Mouse (Mus musculus): ENCODE measurements around the gene Gm13288.
"Not testable (repeated sequence)": the region's sequence is repeated elsewhere in the genome, so short reads cannot be mapped to it uniquely, and the experiment has no call there.

The Gm13288 gene

GRCm38 (mm10) chr4:88805231-88805630 lies at the start of gene Gm13288:
TSS of gene Gm13288 (plus strand) at chr4:88805531.
- DNase-seq (ENCODE audit: low spot score), result not testable (repeated sequence)

GRCm38 (mm10) chr4:88756581-88757513 lies 48.5 kb upstream of the Gm13288 start:
- DNase-seq (ENCODE audit: low spot score), result not testable (repeated sequence)

GRCm38 (mm10) chr4:88757628-88758031 lies 47.7 kb upstream of the Gm13288 start:
- DNase-seq (ENCODE audit: low spot score), result peak; percentile 86

DNA sequence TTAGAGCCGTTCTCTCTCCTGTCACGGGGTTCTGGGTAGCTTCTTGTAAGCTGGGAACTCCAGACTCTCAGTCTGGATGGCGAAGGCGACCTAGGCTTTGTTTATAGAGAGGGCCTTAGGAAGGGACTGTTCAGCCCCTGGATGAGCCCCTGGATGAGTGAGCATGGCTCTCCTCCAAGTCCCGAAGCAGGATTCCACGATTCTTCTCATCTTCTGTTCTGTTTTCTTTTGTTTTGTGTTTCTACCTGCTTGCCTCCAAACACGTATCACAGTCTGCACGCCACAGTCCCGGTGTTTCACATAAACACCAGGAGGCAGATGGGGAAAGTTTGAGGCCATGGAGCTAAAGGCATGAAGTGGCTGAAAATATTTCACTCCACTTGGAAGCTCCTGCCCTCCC lies 46.6 kb upstream of the Gm13288 start:
- DNase-seq (ENCODE audit: low spot score), result not testable (repeated sequence)

DNA sequence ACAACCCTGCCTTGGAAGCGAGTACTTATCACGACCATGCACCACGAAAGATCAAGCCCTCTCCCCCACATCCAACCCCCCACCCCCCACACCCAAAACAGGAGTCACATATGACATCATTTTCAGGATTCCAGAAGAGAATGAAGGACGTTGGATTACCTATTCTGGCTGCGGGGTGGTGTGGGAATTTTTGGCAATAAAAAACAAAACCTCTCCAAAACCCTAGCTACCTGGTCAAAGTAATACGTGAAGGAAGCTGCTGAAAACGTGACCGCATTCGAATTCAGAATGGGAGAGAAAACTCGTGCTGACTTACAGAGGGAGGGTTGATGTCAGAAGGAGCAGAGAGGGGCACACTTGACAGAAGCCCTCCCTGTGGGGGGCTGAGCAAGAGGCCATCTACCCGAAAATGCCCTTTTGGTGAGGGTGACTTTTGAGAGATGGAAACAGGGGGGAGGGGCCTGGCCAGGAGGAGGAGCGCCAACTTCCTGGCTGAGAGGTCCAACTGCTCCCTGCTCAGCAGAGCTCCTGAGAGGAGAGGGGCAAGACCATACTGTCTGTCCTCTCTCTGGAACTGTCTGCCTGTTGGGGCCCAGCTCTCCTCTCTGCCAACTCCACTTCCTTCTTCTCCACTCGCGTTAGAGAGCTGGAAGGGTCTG lies 45.6 kb upstream of the Gm13288 start, which contains the start of gene Gm13283:
Gene Gm13283, plus strand, starts transcription at position 510 of the 659 bp plus-strand sequence.
- peak; percentile 40 for DNase-seq (ENCODE audit: low spot score)

DNA sequence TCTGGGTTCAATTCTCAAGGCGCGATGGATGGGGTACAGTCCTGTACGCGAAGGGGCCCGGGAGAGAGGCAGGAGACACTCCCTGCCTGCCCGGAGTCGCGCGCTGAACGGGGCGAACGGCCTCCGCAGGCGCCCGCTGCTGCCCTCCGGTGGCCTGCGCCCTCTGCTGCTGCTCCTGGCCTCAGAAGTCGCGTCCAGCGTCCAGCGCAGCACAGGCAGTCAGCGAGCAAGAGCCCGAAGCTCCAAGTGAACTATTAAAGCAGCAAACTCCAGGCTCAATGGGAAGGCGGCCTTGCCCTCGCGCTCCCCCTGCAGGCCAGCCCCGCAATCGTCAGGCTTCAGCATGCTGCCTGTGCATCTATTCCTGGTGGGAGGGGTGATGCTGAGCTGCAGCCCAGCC lies 44.9 kb upstream of the Gm13288 start:
- peak; percentile 46 for DNase-seq (ENCODE audit: low spot score)

GRCm38 (mm10) chr4:88761776-88762175 lies 43.6 kb upstream of the Gm13288 start:
- DNase-seq (ENCODE audit: low spot score), result peak; percentile 74

GRCm38 (mm10) chr4:88762341-88762740 lies 43.0 kb upstream of the Gm13288 start:
- not testable (repeated sequence) for DNase-seq (ENCODE audit: low spot score)

- DNase-seq (ENCODE audit: low spot score), result not testable (repeated sequence)
Observed at GRCm38 (mm10) chr4:88763384-88764018, 41.8 kb upstream of the Gm13288 start.

DNA sequence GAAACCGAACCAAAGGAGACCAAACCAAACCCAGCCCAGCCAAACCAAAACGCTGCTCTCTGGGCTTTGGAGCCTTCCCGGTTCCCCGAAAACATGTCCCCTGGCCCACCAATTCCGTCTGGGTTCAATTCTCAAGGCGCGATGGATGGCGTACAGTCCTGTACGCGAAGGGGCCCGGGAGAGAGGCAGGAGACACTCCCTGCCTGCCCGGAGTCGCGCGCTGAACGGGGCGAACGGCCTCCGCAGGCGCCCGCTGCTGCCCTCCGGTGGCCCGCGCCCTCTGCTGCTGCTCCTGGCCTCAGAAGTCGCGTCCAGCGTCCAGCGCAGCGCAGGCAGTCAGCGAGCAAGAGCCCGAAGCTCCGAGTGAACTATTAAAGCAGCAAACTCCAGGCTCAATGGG lies 31.8 kb upstream of the Gm13288 start, which contains the start of gene Gm13290:
Gene Gm13290, plus strand, starts transcription at position 301 of the 400 bp plus-strand sequence.
- DNase-seq (ENCODE audit: low spot score), result not testable (repeated sequence)

DNA sequence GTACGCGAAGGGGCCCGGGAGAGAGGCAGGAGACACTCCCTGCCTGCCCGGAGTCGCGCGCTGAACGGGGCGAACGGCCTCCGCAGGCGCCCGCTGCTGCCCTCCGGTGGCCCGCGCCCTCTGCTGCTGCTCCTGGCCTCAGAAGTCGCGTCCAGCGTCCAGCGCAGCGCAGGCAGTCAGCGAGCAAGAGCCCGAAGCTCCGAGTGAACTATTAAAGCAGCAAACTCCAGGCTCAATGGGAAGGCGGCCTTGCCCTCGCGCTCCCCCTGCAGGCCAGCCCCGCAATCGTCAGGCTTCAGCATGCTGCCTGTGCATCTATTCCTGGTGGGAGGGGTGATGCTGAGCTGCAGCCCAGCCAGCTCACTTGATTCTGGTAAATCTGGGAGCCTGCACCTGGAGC lies 28.7 kb upstream of the Gm13288 start, which contains the start of gene Gm13289:
Gene Gm13289, plus strand, starts transcription at position 301 of the 400 bp plus-strand sequence.
- DNase-seq (ENCODE audit: low spot score), result not testable (repeated sequence)

DNA sequence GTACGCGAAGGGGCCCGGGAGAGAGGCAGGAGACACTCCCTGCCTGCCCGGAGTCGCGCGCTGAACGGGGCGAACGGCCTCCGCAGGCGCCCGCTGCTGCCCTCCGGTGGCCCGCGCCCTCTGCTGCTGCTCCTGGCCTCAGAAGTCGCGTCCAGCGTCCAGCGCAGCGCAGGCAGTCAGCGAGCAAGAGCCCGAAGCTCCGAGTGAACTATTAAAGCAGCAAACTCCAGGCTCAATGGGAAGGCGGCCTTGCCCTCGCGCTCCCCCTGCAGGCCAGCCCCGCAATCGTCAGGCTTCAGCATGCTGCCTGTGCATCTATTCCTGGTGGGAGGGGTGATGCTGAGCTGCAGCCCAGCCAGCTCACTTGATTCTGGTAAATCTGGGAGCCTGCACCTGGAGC lies 25.8 kb upstream of the Gm13288 start, which contains the start of gene Gm13272:
Gene Gm13272, plus strand, starts transcription at position 301 of the 400 bp plus-strand sequence.
- DNase-seq (ENCODE audit: low spot score), result not testable (repeated sequence)

DNA sequence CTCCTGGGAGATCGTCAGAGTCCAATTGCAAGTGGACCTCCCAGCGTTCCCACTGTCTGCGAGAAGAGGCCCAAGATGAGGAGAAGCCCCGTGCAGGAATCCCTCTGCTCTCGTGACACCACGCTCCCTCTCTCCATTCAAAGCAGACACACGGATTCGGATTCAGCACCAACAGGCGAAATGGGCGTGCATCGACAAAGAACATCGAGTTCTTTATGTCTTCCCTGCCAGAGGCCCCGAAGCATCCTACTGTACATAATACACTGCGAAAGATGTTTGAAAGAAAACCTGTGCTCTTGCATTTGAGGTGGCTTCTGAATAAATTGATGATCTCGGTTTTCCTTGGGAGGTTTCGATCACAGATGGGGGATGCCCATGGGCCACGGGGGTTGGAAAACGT lies 25.0 kb upstream of the Gm13288 start:
- DNase-seq (ENCODE audit: low spot score), result not testable (repeated sequence)

GRCm38 (mm10) chr4:88781831-88782230 lies 23.5 kb upstream of the Gm13288 start, which contains the start of gene Ifnz:
TSS of gene Ifnz (plus strand) at chr4:88782131.
- not testable (repeated sequence) for DNase-seq (ENCODE audit: low spot score)

DNA sequence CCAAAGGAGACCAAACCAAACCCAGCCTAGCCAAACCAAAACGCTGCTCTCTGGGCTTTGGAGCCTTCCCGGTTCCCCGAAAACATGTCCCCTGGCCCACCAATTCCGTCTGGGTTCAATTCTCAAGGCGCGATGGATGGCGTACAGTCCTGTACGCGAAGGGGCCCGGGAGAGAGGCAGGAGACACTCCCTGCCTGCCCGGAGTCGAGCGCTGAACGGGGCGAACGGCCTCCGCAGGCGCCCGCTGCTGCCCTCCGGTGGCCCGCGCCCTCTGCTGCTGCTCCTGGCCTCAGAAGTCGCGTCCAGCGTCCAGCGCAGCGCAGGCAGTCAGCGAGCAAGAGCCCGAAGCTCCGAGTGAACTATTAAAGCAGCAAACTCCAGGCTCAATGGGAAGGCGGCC lies 23.0 kb upstream of the Gm13288 start:
- DNase-seq (ENCODE audit: low spot score), result not testable (repeated sequence)

GRCm38 (mm10) chr4:88785409-88785808 lies 19.9 kb upstream of the Gm13288 start, which contains the start of gene Gm13276:
TSS of gene Gm13276 (plus strand) at chr4:88785709.
- DNase-seq (ENCODE audit: low spot score), result not testable (repeated sequence)

- not testable (repeated sequence) for DNase-seq (ENCODE audit: low spot score)
Observed at GRCm38 (mm10) chr4:88788402-88788801, 16.9 kb upstream of the Gm13288 start, which contains the start of gene Gm13277. TSS of gene Gm13277 (plus strand) at chr4:88788632.

DNA sequence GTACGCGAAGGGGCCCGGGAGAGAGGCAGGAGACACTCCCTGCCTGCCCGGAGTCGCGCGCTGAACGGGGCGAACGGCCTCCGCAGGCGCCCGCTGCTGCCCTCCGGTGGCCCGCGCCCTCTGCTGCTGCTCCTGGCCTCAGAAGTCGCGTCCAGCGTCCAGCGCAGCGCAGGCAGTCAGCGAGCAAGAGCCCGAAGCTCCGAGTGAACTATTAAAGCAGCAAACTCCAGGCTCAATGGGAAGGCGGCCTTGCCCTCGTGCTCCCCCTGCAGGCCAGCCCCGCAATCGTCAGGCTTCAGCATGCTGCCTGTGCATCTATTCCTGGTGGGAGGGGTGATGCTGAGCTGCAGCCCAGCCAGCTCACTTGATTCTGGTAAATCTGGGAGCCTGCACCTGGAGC lies 14.1 kb upstream of the Gm13288 start, which contains the start of gene Gm13278:
Gene Gm13278, plus strand, starts transcription at position 301 of the 400 bp plus-strand sequence.
- DNase-seq (ENCODE audit: low spot score), result not testable (repeated sequence)

- peak; percentile 81 for DNase-seq (ENCODE audit: low spot score)
Observed at GRCm38 (mm10) chr4:88793936-88794675, 11.2 kb upstream of the Gm13288 start, which contains the start of gene Gm13275. TSS of gene Gm13275 (plus strand) at chr4:88794487.

DNA sequence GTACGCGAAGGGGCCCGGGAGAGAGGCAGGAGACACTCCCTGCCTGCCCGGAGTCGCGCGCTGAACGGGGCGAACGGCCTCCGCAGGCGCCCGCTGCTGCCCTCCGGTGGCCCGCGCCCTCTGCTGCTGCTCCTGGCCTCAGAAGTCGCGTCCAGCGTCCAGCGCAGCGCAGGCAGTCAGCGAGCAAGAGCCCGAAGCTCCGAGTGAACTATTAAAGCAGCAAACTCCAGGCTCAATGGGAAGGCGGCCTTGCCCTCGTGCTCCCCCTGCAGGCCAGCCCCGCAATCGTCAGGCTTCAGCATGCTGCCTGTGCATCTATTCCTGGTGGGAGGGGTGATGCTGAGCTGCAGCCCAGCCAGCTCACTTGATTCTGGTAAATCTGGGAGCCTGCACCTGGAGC lies 8.2 kb upstream of the Gm13288 start, which contains the start of gene Gm13279:
Gene Gm13279, plus strand, starts transcription at position 301 of the 400 bp plus-strand sequence.
- DNase-seq (ENCODE audit: low spot score), result not testable (repeated sequence)

- not testable (repeated sequence) for DNase-seq (ENCODE audit: low spot score)
Observed at GRCm38 (mm10) chr4:88799365-88799764, 6.0 kb upstream of the Gm13288 start, which contains the start of gene Gm13285. TSS of gene Gm13285 (plus strand) at chr4:88799665.
